Mouse (Mus musculus) bone marrow macrophage, adult 2 months (primary cell): Measurements from ENCODE around the gene Pin4.

Experiments
- CTCF ChIP-seq: IDR thresholded peaks from 2 replicates; pipeline ENCODE4 v1.5.1; 2012; ENCODE audit warnings: low read depth, mild to moderate bottlenecking, low read length, moderate library complexity
- POLR2A ChIP-seq: IDR thresholded peaks from 2 replicates; pipeline ENCODE4 v1.6.1; 2012; ENCODE audit warnings: mild to moderate bottlenecking, low read depth, low read length, borderline replicate concordance

GRCm38 (mm10) chrX:102160528-102160927 lies 41.3 kb downstream of the Pin4 start:
- TF ChIP-seq CTCF (no peak), POLR2A (no peak)
